In the genomic region with DNA sequence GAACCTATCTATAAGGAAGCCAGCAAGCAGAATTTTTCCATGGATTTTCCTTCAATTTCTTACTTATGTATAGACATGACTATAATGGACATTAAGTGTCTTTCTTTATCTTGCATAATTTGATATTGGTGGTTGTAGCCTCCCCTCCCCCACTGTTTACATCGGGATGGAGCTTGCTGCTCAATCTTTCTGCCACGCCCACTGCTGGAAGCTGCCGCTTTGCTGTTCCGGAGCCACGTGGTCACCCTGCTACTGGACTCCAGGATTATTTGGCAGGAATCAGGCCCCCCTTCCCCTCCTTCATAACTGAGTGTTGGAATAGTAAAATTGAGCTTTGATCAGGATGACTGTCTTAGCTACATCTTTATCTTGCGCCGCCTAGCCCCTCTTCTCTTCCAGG, we compare ENCODE assay signal across 10 mouse cellular contexts. TPM values are rescaled to one million over a fixed set of nuclear protein-coding genes. Genes with fewer than 3 reads are reported as not detected.
DNase-seq lines count a peak whose midpoint lies in the region; ATAC-seq and TF ChIP-seq lines count a peak whose summit lies in the region.
"Had no signal": no experiment of that assay in that cellular context is flagged by ENCODE, and none has a peak within 500 bp of the region (broad histone marks: within the 10 kb centered on the region; RNA-seq: fewer than 3 reads in every experiment).

No protein-coding gene starts in this region.

- no peak overlapping the region for H3K4me3 ChIP-seq in heart, embryonic 10.5 days
- no peak overlapping the region for H3K4me3 ChIP-seq in lung, embryonic 14.5 days (ENCODE audit: low read depth, low read length)
- H3K4me3 ChIP-seq: limb, embryonic 10.5 days had no signal

- H3K4me1 ChIP-seq in heart, embryonic 10.5 days, result peaks cover 10% of the 10 kb centered on the region
- H3K4me1 ChIP-seq in lung, embryonic 14.5 days (ENCODE audit: insufficient read depth), result no peaks in the 10 kb centered on the region

- no peak overlapping the region for H3K27ac ChIP-seq in heart, embryonic 10.5 days
- H3K27ac ChIP-seq in lung, embryonic 14.5 days (ENCODE audit: low read depth), result no peak overlapping the region
- H3K27ac ChIP-seq: limb, embryonic 10.5 days had no signal

- no peak overlapping the region for H3K4me2 ChIP-seq in lung, embryonic 14.5 days

- no peak overlapping the region for H3K9ac ChIP-seq in lung, embryonic 14.5 days

- H3K9me3 ChIP-seq in heart, embryonic 10.5 days, result no peaks in the 10 kb centered on the region
- no peaks in the 10 kb centered on the region for H3K9me3 ChIP-seq in lung, embryonic 14.5 days (ENCODE audit: low read depth, low read length)
- H3K9me3 ChIP-seq: limb, embryonic 10.5 days had no signal

- ATAC-seq in lung, embryonic 14.5 days (ENCODE audit: insufficient read depth), result peak; percentile 56; the same call in 1 of the 2 replicates

- no peak for TF ChIP-seq CTCF in lung, embryonic 14.5 days (IDR thresholded peaks at IDR 0.05; ENCODE audit: low read depth)

- 28% methylated on average over 7 of the region's 7 CpGs for WGBS in heart, embryonic 10.5 days
- 15% methylated on average over 7 of the region's 7 CpGs for WGBS in lung, embryonic 14.5 days

- peak; percentile 95 for DNase-seq in heart, adult 11 months
- DNase-seq in heart, embryonic 10.5 days (ENCODE audit: low spot score), result no peak
- DNase-seq in MN1 (ENCODE audit: low spot score), result peak; percentile 22
- DNase-seq in embryo, embryonic 9.5 days (ENCODE audit: extremely low spot score), result peak; percentile 7
- DNase-seq in lung, embryonic 14.5 days, result peak; percentile 74
- no peak for DNase-seq in urinary bladder, adult 2 months (ENCODE audit: low spot score)
- no peak for DNase-seq in frontal cortex, postnatal 10 days (ENCODE audit: low spot score in 2 of 2)
- DNase-seq in urinary bladder, postnatal 36 days (ENCODE audit: low spot score in 2 of 2), result no peak
- DNase-seq: adrenal gland, postnatal 25 days had no signal

- no peaks in the 10 kb centered on the region for H3K27me3 ChIP-seq in heart, embryonic 10.5 days (ENCODE audit: insufficient read depth, poor library complexity, severe bottlenecking)
- no peaks in the 10 kb centered on the region for H3K27me3 ChIP-seq in lung, embryonic 14.5 days (ENCODE audit: insufficient read depth, low read length)

- no peaks in the 10 kb centered on the region for H3K36me3 ChIP-seq in heart, embryonic 10.5 days
- no peaks in the 10 kb centered on the region for H3K36me3 ChIP-seq in lung, embryonic 14.5 days (ENCODE audit: insufficient read depth)
- H3K36me3 ChIP-seq: limb, embryonic 10.5 days had no signal

RNA-seq across cellular contexts. Expression of a gene that starts 46.2 kb away (rescaled TPM):
- 28.1 and 58.9 TPM in 2 replicates for polyA plus RNA-seq in heart, embryonic 10.5 days (2016; fragmentation: Nextera tagmentation; extraction: Ambion mirVana)
- 18.9 and 19.3 TPM in 2 replicates for polyA plus RNA-seq in lung, embryonic 14.5 days (2014; fragmentation: Nextera tagmentation; extraction: Ambion mirVana)
- polyA plus RNA-seq in urinary bladder, adult 2 months (2012; rRNA removed), result 47.3 and 50.3 TPM in 2 replicates

Comparison
In these comparisons a context has a peak if more than half of its experiments do, and no peak if none do; other contexts are left out.
1. DNase-seq: peak in heart, adult 11 months (single experiment), MN1 (single experiment), embryo, embryonic 9.5 days (single experiment) and lung, embryonic 14.5 days (single experiment); none in heart, embryonic 10.5 days (single experiment), urinary bladder, adult 2 months (single experiment), frontal cortex, postnatal 10 days (0 of 2) and urinary bladder, postnatal 36 days (0 of 2).